Mouse (Mus musculus) right cerebral cortex, postnatal 25 days (tissue): ENCODE results near the gene Zfp456.
"Not testable (repeated sequence)": the region's sequence is repeated elsewhere in the genome, so short reads cannot be mapped to it uniquely, and the experiment has no call there.

Source experiments
- DNase-seq: peaks from one replicate; pipeline ENCODE4 v3.0.0; 2022

Zfp456 gene

DNA sequence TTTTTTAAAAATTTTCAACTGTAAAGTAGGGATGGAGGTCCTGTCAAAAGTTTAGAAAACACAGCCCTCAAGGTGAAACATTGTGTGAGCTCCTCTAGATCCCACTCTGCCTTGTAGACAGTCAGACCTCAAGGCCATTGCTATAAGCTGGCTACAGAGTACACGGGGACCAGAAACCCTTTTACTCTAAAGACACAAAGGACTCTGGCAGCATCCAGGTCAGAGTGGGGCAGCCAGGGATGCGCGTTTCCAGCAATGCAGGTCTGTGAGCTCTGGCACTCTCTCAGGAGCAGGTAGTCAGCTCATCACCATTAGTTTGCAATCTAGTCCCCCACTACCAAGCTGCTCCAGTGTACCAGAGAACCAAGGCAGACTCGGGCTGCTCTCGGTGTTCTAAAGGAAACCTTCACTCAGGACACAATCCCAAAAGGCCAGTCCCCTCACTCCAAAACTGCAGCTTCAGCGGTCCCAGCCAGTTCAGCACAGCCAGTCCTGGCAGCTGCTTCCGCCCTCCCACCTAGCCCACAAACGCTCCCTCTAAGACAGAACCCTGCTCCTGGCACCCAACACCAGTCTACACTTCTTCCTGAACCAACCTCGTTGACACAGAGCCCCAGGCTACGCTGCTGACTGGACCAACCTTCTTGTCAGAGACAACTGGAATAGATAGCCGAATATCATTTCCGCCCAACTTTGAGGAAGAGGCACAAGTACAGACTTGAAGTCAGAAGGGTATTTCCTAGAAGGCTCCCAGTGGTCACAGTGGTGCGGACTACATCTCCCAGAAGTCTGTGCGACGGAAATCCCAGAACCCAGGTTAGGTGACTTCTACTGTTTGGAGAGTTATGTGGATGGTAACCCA lies at the start of gene Zfp456, which contains the start of gene Gm28041:
Gene Zfp456 (minus strand): TSS at position 761 of the 862 bp plus-strand sequence.
Gene Gm28041 (minus strand): TSS at position 684 of the 862 bp plus-strand sequence.
- peak; percentile 43 for DNase-seq

DNA sequence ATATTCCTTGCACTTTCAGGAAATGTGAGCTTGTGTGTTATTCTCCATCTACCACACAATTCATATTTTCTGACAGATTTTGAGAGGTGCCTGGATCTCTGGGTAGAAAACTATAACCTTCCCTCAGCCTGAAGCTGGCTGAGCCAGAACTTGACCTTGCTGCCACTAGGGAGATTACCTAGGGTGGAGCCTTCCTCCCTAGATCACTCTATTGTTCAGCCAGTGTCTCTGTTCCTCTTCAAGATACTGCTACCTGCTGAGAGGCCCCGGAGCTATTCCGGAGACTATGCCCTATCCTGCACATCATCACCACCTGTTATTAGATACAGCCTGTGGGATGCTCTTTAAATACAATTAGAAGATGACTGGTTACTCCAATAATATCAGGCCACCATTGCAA lies 46.9 kb upstream of the Zfp456 start:
- not testable (repeated sequence) for DNase-seq

DNA sequence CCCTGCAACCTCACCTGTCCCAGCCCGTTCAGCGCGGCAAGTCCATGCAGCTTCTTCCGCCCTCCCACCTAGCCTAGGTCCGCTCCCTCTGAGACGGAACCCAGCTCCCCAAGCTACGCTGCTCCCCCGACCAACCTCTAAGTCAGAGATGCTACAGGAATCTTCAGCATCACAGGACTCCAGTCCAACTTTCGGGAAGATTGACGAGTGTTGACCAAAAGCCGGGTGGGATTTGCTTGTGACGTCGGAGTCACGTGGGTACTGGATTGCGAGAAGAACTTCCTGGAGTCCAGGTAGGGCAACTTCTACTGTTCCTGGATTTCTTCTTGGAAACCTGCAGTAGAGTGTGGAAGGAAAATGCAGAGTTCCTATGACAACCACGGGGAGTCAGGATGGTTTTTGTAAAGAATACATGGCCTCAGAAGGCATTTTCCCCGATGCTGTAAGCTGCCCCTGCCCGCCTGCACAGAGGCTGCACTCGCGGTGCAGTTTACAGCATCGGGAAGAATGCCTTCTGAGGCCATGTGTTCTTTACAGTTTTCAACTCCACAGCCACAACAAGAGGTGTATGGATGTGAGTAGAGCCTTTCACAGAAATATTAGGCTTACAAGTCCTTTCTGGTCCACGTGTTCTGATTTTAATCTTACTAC lies 45.7 kb upstream of the Zfp456 start, which contains the start of gene Zfp459:
Gene Zfp459 (minus strand): TSS at position 212 of the 651 bp plus-strand sequence.
- peak; percentile 54 for DNase-seq

DNA sequence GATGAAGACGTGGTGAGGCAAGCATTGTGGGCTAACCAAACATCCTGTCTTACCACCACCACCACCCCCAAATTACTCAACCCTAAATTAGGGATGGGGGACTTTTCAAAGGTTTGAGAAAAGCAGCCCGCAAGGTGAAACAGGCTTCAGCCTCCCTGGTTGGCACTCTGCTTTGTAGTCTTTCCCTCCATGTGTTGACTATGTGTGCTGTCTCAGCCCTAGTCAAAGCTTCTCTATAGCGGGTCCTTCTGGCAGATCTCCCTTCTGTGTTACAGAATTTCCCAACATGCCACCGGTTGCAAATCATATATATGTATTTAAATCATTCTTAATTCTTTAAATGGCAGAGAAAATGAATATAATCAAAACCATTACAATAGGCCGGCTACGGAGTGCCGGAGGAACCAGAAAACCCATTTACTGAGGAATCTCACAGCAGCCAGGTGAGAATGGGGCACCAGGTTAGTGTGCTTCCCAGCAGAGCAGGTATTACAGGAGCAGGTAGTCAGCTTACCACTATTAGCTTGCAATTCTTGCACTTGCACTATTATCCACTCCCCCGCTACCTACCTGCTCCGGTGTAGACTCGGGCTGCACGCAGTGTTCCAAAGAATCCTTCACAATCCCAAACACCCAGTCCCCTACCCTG lies 45.1 kb upstream of the Zfp456 start:
- peak; percentile 19 for DNase-seq

DNA sequence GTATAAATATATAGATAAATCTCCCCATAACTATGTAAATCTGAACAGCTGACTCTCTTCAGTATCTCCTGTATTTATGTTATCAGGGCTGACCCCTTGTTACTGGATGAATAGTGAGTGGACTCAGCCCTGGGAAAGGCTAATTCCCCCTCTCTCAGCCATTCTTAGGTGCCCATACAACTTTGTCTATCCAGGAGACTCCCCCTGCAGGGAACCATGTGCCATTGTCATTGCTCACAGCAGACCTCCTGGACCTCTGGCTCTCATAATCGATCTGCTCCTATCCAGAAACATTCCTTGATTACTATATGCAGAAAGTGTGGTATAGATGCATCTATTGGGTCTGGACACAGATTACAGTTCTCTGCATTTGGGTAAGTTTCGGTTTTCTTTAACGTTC lies 41.2 kb upstream of the Zfp456 start:
- DNase-seq = no peak

DNA sequence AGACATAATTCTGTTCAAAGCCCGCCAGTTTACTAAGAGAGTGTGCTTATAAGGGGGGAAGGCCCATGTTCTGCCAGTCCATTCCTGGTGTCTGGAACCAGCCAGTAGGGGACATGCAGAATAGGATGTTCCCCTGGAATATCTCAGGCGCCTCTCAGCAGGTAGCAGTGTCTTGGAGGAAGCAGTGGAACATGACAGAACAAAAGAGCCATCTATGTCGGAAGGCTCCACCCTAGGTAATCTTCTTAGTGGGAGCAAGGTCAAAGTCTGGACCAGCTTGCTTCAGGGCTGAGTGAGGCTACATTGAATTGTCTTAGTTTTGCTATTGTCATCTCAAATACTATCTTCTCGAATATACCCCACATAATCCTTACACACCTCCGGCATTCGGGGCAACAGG lies 40.1 kb upstream of the Zfp456 start:
- DNase-seq = no peak

DNA sequence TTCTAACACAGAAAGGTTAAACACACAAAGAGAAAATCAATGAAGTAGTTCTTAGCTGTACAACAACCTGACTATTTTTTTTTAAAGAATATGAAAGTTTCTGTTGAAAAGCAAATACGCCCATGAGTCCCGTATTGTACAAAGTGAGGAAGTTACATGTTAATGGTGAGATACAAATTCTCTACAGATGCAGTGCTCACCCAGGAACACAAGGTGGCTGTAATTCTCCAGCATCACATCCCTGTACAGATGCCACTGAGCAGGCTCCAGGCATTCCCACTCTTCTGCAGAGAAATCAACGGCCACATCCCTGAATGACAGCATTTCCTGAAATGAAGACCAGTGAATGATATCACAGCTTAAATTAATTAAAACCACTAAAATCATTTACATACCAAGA lies 38.0 kb upstream of the Zfp456 start:
- not testable (repeated sequence) for DNase-seq

DNA sequence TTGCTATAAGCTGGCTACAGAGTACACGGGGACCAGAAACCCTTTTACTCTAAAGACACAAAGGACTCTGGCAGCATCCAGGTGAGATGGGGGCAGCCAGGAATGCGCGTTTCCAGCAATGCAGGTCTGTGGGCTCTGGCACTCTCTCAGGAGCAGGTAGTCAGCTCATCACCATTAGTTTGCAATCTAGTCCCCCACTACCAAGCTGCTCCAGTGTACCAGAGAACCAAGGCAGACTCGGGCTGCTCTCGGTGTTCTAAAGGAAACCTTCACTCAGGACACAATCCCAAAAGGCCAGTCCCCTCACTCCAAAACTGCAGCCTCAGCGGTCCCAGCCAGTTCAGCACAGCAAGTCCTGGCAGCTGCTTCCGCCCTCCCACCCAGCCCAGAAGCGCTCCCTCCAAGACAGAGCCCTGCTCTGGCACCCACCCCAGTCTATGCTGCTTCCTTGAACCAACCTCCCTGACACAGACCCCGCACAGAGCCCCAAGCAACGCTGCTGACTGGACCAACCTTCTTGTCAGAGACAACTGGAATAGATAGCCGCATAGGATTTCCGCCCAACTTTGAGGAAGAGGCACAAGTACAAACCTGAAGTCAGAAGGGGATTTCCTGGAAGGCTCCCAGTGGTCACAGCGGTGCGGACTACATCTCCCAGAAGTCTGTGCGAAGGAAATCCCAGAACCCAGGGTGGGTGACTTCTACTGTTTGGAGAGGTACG lies 23.7 kb upstream of the Zfp456 start, which contains the start of gene Zfp429:
Gene Zfp429 (minus strand): TSS at position 637 of the 721 bp plus-strand sequence.
- DNase-seq = peak; percentile 74

DNA sequence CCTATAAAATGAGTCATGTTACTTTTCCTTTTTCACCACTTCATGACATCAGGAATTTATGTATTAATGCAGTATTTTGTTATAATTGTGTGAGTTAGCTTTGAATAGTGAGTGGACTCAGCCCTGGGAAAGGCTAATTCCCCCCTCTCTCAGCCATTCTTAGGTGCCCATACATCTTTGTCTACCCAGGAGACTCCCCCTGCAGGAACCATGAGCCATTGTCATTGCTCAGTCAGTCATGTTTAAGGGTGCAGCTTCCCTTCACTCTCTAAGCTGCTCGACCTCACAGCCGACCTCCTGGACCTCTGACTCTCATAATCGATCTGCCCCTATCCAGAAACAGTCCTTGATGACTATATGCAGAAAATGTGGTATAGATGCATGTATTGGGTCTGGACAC lies 645 bp upstream of the Zfp456 start:
- DNase-seq = not testable (repeated sequence)

DNA sequence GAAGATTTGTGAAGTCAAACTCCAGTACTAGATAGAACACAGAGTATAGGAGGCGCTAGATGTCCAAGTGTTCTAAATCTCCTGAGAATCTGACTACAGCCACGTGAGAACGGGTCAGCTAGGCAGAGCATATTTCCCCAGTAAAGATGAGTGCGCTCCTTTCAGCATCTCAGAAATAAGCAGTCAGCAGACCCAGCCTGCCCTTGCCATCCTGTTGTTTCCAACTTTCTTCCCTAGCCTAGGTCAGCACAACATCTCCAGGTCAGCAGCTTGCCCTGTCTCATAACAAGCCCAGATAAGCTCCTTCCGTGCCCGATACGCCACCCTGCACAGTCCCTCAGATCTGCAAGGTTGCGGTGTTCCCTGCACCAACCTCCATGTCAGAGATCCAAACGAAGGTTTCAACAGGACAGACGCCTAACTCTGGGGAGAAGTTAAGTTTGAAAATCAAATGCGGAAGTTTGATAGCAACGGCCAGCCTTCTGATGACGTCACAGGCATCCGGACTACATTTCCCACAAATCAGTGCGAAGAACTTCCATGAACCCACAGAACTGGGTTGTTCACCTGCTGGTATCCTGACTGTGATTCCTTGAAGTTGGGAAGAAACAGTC lies 15.4 kb downstream of the Zfp456 start, which contains the start of the genes Gm28044 and Zfp953:
Gene Gm28044 (minus strand): TSS at position 406 of the 614 bp plus-strand sequence.
Gene Zfp953 (minus strand): TSS at position 475 of the 614 bp plus-strand sequence.
- peak; percentile 86 for DNase-seq

DNA sequence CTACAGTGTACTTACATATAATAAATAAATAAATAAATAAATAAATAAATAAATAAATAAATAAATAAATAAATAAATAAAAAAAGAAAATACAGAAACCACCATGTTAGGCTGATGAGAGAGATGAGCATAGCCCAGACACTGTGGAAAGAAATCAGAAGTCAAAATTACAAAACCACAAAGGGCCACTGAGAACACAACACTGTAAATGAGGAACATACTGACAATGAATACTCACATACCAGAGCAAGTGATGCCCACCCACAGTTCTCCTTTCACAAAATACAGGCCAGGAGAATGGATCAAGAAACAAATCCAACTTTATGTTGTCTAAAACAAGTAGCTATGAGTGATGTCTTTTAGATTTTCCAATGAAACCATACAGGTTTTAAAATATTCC lies 23.8 kb downstream of the Zfp456 start:
- DNase-seq = no peak

DNA sequence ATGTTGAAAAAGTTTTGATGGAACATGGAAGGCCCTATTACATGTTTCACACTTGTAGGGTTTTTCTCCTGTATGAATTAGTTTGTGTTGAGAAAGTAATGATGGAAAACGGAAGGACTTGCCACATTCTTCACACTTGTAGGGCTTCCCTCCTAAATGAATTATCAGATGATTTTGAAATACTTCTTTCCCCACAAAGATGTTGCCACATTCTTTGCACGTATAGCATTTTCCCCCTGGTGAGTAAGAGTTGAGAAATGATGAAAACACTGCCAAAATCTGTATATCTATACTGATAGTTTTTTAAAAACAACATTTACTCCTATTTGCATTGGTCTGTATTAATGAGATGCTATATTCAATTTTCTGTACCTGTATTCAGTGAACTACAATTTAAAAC lies 32.2 kb downstream of the Zfp456 start:
- DNase-seq = no peak

DNA sequence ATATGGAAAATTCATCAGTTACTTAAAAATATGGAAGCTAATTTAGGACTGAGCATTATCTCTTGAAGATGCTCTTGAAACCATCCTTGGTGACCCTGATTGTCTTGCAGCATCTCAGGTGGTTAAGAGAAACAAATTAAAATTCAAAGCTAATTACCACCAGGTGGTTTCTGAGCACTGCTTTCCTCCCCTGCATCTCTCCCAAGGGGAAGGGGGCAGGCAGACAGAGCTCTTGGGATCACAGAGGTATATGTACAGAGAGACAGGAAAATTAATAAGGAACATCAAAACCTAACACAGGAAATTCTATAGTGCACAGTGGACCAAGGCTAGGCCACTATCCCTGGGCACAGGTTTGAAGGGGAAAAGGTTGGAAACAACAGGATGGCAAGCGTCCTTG lies 42.7 kb downstream of the Zfp456 start:
- no peak for DNase-seq

DNA sequence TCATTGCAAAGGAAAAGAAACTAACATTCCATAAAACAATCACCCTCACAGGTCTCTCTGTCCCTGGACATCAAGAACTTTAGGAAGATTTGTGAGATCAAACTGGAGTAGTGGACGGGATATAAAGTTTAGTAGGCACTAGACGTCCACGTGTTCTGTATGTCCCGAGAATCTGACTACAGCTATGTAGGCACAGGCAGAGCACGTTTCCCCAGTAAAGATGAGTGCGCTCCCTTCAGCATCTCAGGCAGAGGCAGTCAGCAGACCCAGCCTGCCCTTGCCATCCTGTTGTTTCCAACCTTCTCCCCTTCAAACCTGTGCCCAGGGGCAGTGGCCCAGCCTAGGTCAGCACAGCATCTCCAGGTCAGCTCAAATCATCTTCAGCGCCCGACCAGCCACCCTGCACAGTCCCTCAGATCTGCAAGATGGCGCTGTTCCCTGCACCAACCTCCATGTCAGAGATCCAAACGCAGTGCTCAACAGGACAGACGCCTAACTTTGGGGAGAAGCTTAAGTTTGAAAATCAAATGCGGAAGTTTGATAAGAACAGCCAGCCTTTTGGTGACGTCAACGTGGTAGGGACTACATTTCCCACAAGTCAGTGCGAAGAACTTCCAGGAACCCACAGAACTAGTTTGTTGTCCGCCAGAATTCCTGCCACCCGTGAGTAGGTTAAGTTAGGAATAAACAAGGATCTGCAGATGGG lies 43.4 kb downstream of the Zfp456 start, which contains the start of gene Zfp595:
Gene Zfp595 (minus strand): TSS at position 552 of the 706 bp plus-strand sequence.
- DNase-seq = peak; percentile 77
